Mouse (Mus musculus) myocyte (in vitro differentiated cells): Measurements from ENCODE around the gene Gxylt2. TPM values are rescaled to one million over a fixed set of nuclear protein-coding genes. Genes with fewer than 3 reads are reported as not detected.

ENCODE experiments used
- H3K27me3 ChIP-seq: one replicate; pipeline ENCODE4 v1.6.1; 2011; ENCODE audit not compliant: control insufficient read depth, insufficient read depth, insufficient read length
- H3K36me3 ChIP-seq: one replicate; pipeline ENCODE4 v1.6.1; 2011; ENCODE audit not compliant: control insufficient read depth, insufficient read depth
- H3K4me2 ChIP-seq: one replicate; pipeline ENCODE4 v1.6.1; 2011; ENCODE audit warnings: low read depth, control low read depth
- H3K4me3 ChIP-seq: one replicate; pipeline ENCODE4 v1.5.1; 2011; ENCODE audit warnings: mild to moderate bottlenecking, control low read depth, moderate library complexity
- H3K79me2 ChIP-seq: one replicate; pipeline ENCODE4 v1.6.1; 2011; ENCODE audit not compliant: control insufficient read depth, insufficient read depth
- H3ac ChIP-seq: one replicate; pipeline ENCODE4 v1.6.1; 2011; ENCODE audit not compliant: control insufficient read depth, insufficient read length
- CEBPB ChIP-seq: IDR thresholded peaks from 2 replicates; pipeline ENCODE4 v1.6.1; 2011; ENCODE audit warnings: mild to moderate bottlenecking, moderate library complexity; ENCODE audit not compliant: poor library complexity, insufficient read depth, severe bottlenecking
- E2F4 ChIP-seq: IDR thresholded peaks from one replicate; pipeline ENCODE4 v1.6.1; 2011; ENCODE audit warnings: mild to moderate bottlenecking, control low read depth, moderate library complexity; ENCODE audit not compliant: insufficient read depth
- MAX ChIP-seq: IDR thresholded peaks from one replicate; pipeline ENCODE4 v1.6.1; 2011; ENCODE audit warnings: low read depth, mild to moderate bottlenecking, control low read depth
- MYOD1 ChIP-seq, 3 experiments: IDR thresholded peaks; one replicate each; pipeline ENCODE4 v1.6.1; 2011; ENCODE audit warnings: control low read depth in 2 of 3, low read depth in 2 of 3, mild to moderate bottlenecking in 2 of 3, moderate library complexity in 1 of 3; ENCODE audit not compliant: insufficient read length in 2 of 3, control insufficient read depth in 1 of 3
- MYOG ChIP-seq, 3 experiments: IDR thresholded peaks; one replicate each; pipeline ENCODE4 v1.6.1; 2011; ENCODE audit warnings: control low read depth in 2 of 3, low read depth in 2 of 3, mild to moderate bottlenecking in 2 of 3; ENCODE audit not compliant: insufficient read length in 2 of 3, control insufficient read depth in 1 of 3, insufficient read depth in 1 of 3
- POLR2A ChIP-seq: IDR thresholded peaks from one replicate; pipeline ENCODE4 v1.6.1; 2011; ENCODE audit warnings: low read depth, mild to moderate bottlenecking, control low read depth, moderate library complexity; ENCODE audit not compliant: insufficient read length
- POLR2AphosphoS2 ChIP-seq: IDR thresholded peaks from one replicate; pipeline ENCODE4 v1.6.1; 2011; ENCODE audit warnings: low read depth, control low read depth; ENCODE audit not compliant: insufficient read length
- REST ChIP-seq: IDR thresholded peaks from one replicate; pipeline ENCODE4 v1.6.1; 2011; ENCODE audit warnings: mild to moderate bottlenecking, control low read depth, moderate library complexity; ENCODE audit not compliant: insufficient read depth, insufficient read length
- SRF ChIP-seq: IDR thresholded peaks from one replicate; pipeline ENCODE4 v1.6.1; 2011; ENCODE audit warnings: low read depth; ENCODE audit not compliant: control insufficient read depth, insufficient read length
- TCF12 ChIP-seq: IDR thresholded peaks from one replicate; pipeline ENCODE4 v1.6.1; 2011; ENCODE audit warnings: mild to moderate bottlenecking, control low read depth; ENCODE audit not compliant: poor library complexity, insufficient read depth, severe bottlenecking
- TCF3 ChIP-seq: IDR thresholded peaks from one replicate; pipeline ENCODE4 v1.6.1; 2011; ENCODE audit warnings: low read depth, control low read depth; ENCODE audit not compliant: insufficient read length
- USF1 ChIP-seq: IDR thresholded peaks from one replicate; pipeline ENCODE4 v1.6.1; 2011; ENCODE audit warnings: low read depth, mild to moderate bottlenecking, control low read depth, moderate library complexity
- polyA plus RNA-seq: library from polyadenylated mRNA; unstranded; fragments of >200 nt; fragmentation: generic; extraction: Trizol; gene quantifications from one replicate; pipeline ENCODE4 v1.2.1, GENCODE M21; 2012; ENCODE audit warnings: missing spikeins

The Gxylt2 gene
- polyA plus RNA-seq, 1 experiment, result 2.2 TPM

- H3K27me3 ChIP-seq, result no peaks in the 10 kb centered on the region
- H3K79me2 ChIP-seq, result no peaks in the 10 kb centered on the region
- no peaks in the 10 kb centered on the region for H3K36me3 ChIP-seq
- TF ChIP-seq TCF3 (no peak), CEBPB (no peak), E2F4 (no peak), MYOD1 (IDR thresholded peaks at IDR 0.05; ENCODE audit: control insufficient read depth in 1 of 3, insufficient read length in 2 of 3, low read depth in 2 of 3) (no peak)
- H3K4me3 ChIP-seq, result peak overlapping the region; percentile 28
- peak overlapping the region; percentile 23 for H3ac ChIP-seq
- peak overlapping the region; percentile 84 for H3K4me2 ChIP-seq
Measured at GRCm38 (mm10) chr6:100705366-100705811, 855 bp downstream of the Gxylt2 start.

- Histone ChIP-seq H3K4me2 (peak overlapping the region; percentile 64), H3K36me3 (no peaks in the 10 kb centered on the region), H3K79me2 (no peaks in the 10 kb centered on the region), H3K4me3 (no peak overlapping the region), H3ac (no peak overlapping the region), H3K27me3 (no peaks in the 10 kb centered on the region)
- no peak for TF ChIP-seq MYOD1 (IDR thresholded peaks at IDR 0.05; ENCODE audit: control insufficient read depth in 1 of 3, insufficient read length in 2 of 3, low read depth in 2 of 3)
- TF ChIP-seq MYOG (IDR thresholded peaks at IDR 0.05; ENCODE audit: control insufficient read depth in 1 of 3, insufficient read depth in 1 of 3, insufficient read length in 2 of 3, low read depth in 2 of 3), result no peak
- no peak for TF ChIP-seq CEBPB
- TF ChIP-seq TCF3, result no peak
- no peak for TF ChIP-seq POLR2AphosphoS2
- no peak for TF ChIP-seq REST
- no peak for TF ChIP-seq E2F4
- TF ChIP-seq TCF12, result no peak
- no peak for TF ChIP-seq USF1
- no peak for TF ChIP-seq POLR2A
- TF ChIP-seq MAX, result no peak
Measured at GRCm38 (mm10) chr6:100706861-100707260, 2.3 kb downstream of the Gxylt2 start.

GRCm38 (mm10) chr6:100707557-100707956 is 3.0 kb downstream of the Gxylt2 start:
- H3ac ChIP-seq, result no peak overlapping the region
- H3K36me3 ChIP-seq, result no peaks in the 10 kb centered on the region
- peak overlapping the region; percentile 64 for H3K4me2 ChIP-seq
- H3K79me2 ChIP-seq, result no peaks in the 10 kb centered on the region
- H3K27me3 ChIP-seq, result no peaks in the 10 kb centered on the region
- TF ChIP-seq MAX, result no peak
- TF ChIP-seq SRF, result no peak
- TF ChIP-seq MYOD1 (IDR thresholded peaks at IDR 0.05; ENCODE audit: control insufficient read depth in 1 of 3, insufficient read length in 2 of 3, low read depth in 2 of 3), result peak in 2 of 3 experiments; percentile 38 to 63
- TF ChIP-seq E2F4, result no peak
- TF ChIP-seq MYOG (IDR thresholded peaks at IDR 0.05; ENCODE audit: control insufficient read depth in 1 of 3, insufficient read depth in 1 of 3, insufficient read length in 2 of 3, low read depth in 2 of 3), result peak in 1 of 3 experiments; percentile 52
- peak; percentile 60 for TF ChIP-seq USF1
- TF ChIP-seq TCF3, result no peak
- TF ChIP-seq REST, result no peak
- no peak for TF ChIP-seq CEBPB
- TF ChIP-seq POLR2AphosphoS2, result no peak
- H3K4me3 ChIP-seq, result no peak overlapping the region

DNA sequence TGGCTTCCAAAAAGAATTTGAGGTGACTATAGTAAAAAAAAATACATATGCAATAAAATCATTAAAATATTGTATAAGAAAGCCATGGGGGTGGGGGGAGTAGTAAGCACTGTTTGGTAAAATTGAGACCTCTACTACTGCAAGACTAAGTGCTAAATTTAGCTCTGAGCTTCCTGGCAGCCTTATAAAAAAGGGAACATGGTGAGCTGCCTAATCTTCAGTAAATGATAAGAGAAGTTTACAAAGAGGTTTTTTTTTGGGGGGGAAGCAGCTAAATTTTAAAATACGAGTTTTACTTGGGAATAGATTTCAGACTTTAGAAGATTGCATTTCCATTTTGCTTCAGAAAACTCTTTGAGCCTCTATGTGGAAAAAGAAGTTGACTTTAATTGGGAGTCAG is 3.7 kb downstream of the Gxylt2 start:
- H3ac ChIP-seq, result no peak overlapping the region
- H3K4me3 ChIP-seq, result no peak overlapping the region
- H3K4me2 ChIP-seq, result peak overlapping the region; percentile 64
- H3K27me3 ChIP-seq, result no peaks in the 10 kb centered on the region
- TF ChIP-seq CEBPB, result no peak
- TF ChIP-seq POLR2AphosphoS2, result no peak
- no peak for TF ChIP-seq SRF
- no peak for TF ChIP-seq TCF3
- TF ChIP-seq USF1, result no peak
- TF ChIP-seq MAX, result no peak
- no peak for TF ChIP-seq MYOD1 (IDR thresholded peaks at IDR 0.05; ENCODE audit: control insufficient read depth in 1 of 3, insufficient read length in 2 of 3, low read depth in 2 of 3)
- no peak for TF ChIP-seq E2F4
- TF ChIP-seq TCF12, result no peak
- TF ChIP-seq MYOG (IDR thresholded peaks at IDR 0.05; ENCODE audit: control insufficient read depth in 1 of 3, insufficient read depth in 1 of 3, insufficient read length in 2 of 3, low read depth in 2 of 3), result no peak
- no peaks in the 10 kb centered on the region for H3K36me3 ChIP-seq
- no peaks in the 10 kb centered on the region for H3K79me2 ChIP-seq

DNA sequence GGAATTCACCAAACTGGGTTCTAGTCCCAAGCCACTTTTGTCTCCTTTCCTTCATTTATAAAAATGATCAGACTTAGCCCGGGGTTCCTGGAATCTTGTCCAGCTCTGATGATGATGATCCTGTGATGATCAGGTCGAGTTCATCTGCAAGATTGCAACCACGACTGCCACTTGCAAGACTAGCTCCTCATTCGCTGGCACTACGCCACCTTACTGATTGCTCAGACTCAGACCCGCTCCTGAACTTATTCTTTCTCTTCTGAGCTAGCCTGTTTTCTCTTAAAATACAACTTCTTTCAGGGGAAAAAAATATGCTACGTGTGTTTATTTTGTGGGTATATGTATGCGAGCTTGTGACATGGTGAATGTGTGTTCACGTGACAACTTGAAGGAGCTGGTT is 4.5 kb downstream of the Gxylt2 start:
- Histone ChIP-seq H3K27me3 (no peaks in the 10 kb centered on the region), H3K4me2 (peak overlapping the region; percentile 53), H3ac (no peak overlapping the region), H3K4me3 (no peak overlapping the region), H3K36me3 (no peaks in the 10 kb centered on the region), H3K79me2 (no peaks in the 10 kb centered on the region)
- no peak for TF ChIP-seq TCF12
- TF ChIP-seq MAX, result no peak
